Mouse (Mus musculus) frontal cortex, postnatal 25 days (tissue): ENCODE data around the gene Tmed1.
"Not testable (repeated sequence)": the region's sequence is repeated elsewhere in the genome, so short reads cannot be mapped to it uniquely, and the experiment has no call there.

ENCODE experiments used
- DNase-seq, 2 experiments: peaks; one replicate each; pipeline ENCODE4 v3.0.0; 2022; ENCODE audit warnings: low spot score in 2 of 2

The Tmed1 gene

GRCm38 (mm10) chr9:21525937-21526633, 16.0 kb upstream of the Tmed1 start, which contains the start of gene AB124611:
Gene AB124611, plus strand, starts transcription at chr9:21526176.
- DNase-seq, result no peak

GRCm38 (mm10) chr9:21525142-21525936, 15.3 kb upstream of the Tmed1 start:
- DNase-seq, result no peak

GRCm38 (mm10) chr9:21518690-21519089, 8.6 kb upstream of the Tmed1 start:
- not testable (repeated sequence) for DNase-seq

DNA sequence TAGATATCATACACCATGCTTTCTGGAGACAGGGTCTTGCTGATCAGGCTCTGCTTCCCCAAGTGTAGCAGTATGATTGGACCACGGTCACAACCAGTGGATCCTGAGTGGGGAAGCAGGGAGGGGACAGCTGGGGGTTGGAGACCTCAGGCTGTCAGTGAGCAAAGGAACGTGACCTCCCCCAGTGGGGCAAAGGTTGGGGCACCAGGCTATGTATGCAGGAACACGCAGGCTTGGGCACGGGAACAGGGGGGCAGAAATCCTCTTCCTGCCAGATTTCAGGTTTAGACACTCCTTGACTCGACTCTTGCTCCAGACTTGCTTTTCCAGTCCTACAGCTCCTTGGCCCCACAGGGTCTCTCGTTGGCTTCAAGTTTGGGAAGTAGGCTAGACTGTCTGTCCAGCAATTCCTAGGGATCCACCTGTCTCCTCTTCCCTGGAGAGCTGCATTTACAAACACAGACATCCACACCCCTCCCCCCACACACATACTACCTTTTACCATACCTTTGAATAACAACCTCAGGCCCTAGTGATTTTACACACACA, 8.0 kb upstream of the Tmed1 start:
- DNase-seq, result no peak

- no peak for DNase-seq
These were observed 3.4 kb upstream of the Tmed1 start for GRCm38 (mm10) chr9:21513466-21513865.

- no peak for DNase-seq
These were observed 1.0 kb upstream of the Tmed1 start for GRCm38 (mm10) chr9:21511052-21511451.

GRCm38 (mm10) chr9:21510689-21511015, 600 bp upstream of the Tmed1 start:
- DNase-seq, result no peak

DNA sequence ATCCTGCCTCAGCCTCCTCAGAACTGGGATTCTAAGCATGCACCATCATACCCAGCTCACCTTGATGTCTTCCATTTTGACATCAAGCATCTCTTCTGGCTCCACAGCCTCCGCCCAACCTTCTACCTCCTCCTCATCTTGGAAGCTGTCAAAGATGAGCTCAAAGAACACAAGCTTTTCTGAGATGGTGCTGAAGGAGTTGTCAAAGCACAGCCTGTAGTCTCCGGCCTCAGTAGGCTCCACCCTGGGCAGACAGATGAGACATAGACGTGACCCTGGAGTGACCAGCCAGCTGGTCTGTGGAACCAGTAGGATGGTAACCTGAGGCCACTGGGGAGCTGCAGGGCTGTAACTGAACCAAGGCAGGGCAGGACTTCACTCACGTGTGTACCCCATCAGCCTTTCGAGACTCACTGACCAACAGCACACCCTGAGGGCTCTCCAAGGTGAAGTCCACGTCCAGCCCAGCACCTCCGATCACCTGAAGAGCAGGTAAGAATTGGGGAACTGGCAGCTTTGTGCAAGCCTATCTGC, 1.1 kb downstream of the Tmed1 start:
- no peak for DNase-seq

DNA sequence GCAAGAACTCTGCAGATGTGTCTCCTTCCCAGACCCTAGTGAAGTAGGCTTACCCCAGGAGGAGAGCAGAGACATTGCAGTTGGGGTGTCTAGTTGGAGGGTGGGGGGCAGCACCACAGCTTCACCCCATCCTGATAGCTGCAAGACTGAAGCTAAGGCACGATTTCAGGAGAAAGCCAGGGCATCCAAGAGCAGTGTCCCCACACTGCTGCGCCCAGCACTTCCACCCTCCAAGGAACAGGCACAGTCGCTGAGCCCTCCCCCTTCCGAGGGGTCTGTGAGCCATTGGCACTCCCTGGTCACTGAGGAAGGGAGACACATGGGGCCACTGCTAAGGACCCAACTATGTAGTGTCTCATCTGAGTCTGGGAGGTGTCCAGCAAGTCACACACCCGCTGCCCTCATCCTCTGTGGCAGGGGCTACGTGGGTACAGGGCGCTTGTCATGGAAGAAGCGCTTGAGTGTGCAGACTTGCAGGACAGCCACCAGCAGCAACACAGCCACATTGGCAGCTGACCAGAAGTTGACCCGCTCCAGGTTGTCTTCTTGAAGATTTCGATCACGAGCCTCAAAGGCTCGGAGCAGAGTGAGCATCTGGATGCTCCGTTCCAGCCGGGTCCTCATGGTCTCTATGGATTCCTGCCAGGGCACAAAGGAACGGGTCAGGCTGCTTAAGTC, 2.2 kb downstream of the Tmed1 start:
- DNase-seq, result no peak

DNA sequence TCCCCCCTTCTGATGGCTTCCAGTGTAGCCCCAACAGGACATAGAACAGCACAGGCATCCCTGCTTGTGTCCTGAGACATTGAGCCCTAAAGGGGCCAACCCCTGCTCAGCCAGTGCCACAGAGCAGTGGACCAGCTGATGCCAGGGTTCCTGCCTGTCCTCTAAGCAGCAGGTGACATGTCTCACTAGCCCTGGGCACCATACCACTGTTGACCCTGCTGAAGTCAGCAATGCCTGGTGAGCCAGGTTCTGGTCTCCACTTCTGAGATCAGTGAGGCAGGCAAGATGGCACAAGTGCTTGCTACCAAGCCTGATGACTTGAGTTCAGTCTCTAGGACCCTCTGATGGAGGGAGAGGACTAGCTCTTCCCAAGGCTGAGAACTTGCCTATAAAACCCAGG, 4.3 kb downstream of the Tmed1 start:
- no peak for DNase-seq

DNA sequence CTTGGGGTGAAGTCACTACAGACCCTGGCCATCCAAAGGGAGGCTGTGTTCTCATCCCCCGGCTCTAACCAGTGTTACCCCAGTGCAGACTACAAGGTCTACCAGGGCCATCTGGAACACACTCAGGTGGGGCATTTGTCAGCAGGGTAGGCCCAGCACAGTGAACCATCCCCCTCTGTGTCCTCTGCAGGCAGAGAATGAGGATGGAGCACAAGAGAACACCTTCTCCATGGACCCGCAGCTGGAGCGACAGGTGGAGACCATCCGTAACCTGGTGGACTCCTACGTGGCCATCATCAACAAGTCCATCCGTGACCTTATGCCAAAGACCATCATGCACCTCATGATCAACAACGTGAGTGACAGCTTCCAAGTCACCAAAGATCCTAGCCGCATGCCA, 6.7 kb downstream of the Tmed1 start:
- DNase-seq, result no peak

- no peak for DNase-seq
These were observed 11.7 kb downstream of the Tmed1 start for GRCm38 (mm10) chr9:21498284-21498902.

- no peak for DNase-seq
These were observed 12.4 kb downstream of the Tmed1 start for GRCm38 (mm10) chr9:21497664-21498063.

DNA sequence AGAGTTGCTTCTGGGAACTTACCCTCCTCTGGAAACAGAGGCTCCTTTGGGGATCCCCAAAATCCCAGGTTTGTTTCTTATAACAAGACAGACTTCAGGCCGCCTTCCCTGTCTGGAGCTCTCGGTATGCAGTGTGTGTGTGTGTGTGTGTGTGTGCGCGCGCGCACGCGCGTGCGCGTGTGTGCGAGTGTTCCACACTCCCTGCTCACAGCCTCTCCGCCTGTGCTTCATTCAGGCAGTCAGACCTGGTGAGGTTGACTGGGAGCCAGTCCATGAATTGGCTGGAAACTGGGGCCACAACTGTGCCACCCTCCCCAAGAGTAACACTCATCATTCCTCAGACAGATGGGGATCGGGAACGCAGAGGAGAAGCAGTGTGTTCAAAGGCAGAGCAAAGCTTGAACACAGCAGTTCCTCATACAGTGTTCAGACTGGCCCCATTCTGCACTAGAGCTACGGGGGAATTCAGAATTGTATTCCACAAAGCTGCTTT, 13.0 kb downstream of the Tmed1 start:
- DNase-seq, result no peak

DNA sequence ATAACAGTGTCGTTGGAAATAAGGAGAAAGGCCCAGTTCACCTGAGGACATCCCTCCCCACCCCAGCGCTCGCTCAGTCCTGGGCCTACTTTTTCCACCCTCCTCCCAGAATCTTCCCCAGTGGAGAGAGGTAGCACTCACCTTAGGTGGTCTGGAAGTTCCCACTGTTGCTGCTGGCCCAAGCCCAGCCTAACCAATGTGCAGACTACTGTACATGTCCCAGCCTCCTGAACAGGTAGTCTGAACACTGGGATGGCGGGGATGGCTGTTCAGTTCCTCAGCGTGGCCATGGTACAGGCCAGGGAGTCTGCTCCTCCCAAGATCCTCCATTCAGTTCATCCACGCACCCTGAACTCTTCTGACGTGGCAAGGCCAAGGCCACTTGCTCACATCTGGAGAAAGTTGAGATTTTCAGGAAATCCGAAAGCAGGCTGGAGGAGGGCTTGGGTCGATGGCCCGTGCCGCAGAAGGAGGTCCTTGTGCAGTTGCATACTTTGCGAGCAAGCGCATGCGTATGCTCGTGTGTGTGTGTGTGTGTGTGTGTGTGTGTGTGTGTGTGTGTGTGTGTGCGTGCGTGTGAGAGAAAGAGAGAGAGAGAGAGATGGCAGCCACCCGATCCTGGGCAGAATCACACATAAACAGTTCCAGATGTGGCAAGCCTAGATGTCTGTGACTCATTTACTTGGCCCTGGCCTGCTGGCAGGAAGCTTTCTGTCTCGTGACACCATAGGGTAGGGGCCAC, 13.6 kb downstream of the Tmed1 start:
- DNase-seq, result no peak

DNA sequence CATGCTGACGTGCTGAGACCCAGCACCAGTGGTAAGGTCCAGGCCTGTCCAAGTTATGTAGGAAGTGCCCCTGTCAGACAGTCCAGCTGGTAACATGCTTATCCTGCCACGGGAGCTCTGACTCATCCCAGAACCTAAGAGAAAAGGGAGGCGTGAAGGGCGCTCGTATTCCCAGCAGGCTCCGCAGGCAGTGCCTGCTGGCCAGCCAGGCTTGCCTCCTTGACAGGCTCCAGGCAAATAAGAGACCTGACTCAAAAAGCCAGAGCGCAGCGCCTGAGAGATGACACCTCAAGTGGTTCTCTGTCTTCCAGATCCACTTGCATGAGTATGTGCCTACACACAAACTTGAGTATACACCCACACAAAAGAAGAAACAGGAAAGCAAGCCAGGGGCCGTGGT, 15.3 kb downstream of the Tmed1 start:
- no peak for DNase-seq

DNA sequence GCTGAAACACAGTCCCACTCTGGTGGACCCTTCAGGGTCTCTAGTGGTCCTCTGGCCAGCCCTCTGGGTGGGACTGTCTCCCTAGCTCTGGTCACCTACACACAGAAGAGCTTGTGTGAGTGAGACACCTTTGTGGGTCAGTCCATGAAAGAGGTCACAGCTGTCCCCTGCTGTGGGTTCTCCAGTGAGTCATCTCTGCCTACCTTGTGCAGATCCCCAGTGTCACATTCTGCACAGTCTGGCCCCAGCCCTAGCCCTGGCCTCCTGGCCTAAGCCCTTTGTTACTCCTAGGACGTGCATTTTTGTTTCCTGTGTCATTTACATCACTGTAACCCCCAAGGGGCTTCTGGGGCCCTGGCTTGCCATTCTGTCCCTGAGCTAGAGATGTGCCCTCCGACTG, 16.1 kb downstream of the Tmed1 start:
- DNase-seq, result no peak

DNA sequence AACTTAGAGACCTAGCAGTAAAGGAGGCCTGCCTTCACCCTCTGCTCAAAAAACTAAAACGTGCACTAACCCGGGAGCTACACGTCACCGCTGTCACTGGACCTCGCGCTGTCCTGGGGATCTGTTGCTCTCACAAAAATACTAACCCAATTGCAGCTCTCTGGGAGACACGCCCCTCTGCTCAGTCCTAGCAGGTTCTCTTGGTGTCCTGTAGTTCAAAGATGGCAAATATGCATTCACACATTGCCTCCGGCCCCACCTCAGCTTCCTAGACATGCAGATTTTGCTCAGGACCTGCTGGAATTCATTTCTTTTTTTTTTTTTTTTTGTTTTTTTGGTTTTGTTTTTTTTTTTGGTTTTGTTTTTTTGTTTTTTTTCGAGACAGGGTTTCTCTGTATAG, 19.4 kb downstream of the Tmed1 start:
- DNase-seq, result no peak

GRCm38 (mm10) chr9:21488246-21488645, 21.8 kb downstream of the Tmed1 start:
- not testable (repeated sequence) for DNase-seq

- DNase-seq, result no peak
These were observed 26.0 kb downstream of the Tmed1 start for GRCm38 (mm10) chr9:21484065-21484464.

- DNase-seq, result no peak
These were observed 32.3 kb downstream of the Tmed1 start for GRCm38 (mm10) chr9:21477707-21478106.
